Mouse (Mus musculus): Measurements from ENCODE around the gene Prdm16. TPM values are rescaled to one million over a fixed set of nuclear protein-coding genes. Genes with fewer than 3 reads are reported as not detected.

Gene Prdm16
- polyA plus RNA-seq (2016; fragmentation: Nextera tagmentation; extraction: Ambion mirVana), result 21.8 and 23.0 TPM in 2 replicates

- Histone ChIP-seq H3K4me1 (replicated peaks) (peaks cover 54% of the 10 kb centered on the region), H3K9ac (peak within 1 kb of the TSS; percentile 90), H3K4me2 (peak within 1 kb of the TSS; percentile 80), H3K27me3 (replicated peaks) (peaks cover 67% of the 10 kb centered on the region), H3K9me3 (replicated peaks) (no peaks in the 10 kb centered on the region), H3K27ac (ENCODE audit: poor library complexity, severe bottlenecking) (peak within 1 kb of the TSS; percentile 96), H3K36me3 (no peaks in the 10 kb centered on the region), H3K4me3 (peak within 1 kb of the TSS; percentile 75)
- WGBS, result under 1% methylated on average over 47 of the region's 47 CpGs
- peak; percentile 56 for ATAC-seq (ENCODE audit: insufficient number of reproducible peaks, low FRiP score)
These were observed at the start of gene Prdm16 for GRCm38 (mm10) chr4:154636721-154637311. Gene Prdm16 (minus strand): TSS chr4:154636873.

- ATAC-seq (ENCODE audit: insufficient number of reproducible peaks, low FRiP score), result no peak
- no peaks in the 10 kb centered on the region for H3K36me3 ChIP-seq
- peaks cover 23% of the 10 kb centered on the region for H3K27me3 ChIP-seq (replicated peaks)
- H3K4me3 ChIP-seq, result no peak overlapping the region
- 0 out of 2 replicates have a peak, but pooled peaks cover 5% of the 10 kb centered on the region for H3K9me3 ChIP-seq (replicated peaks)
- H3K9ac ChIP-seq, result no peak overlapping the region
- no peak overlapping the region for H3K4me2 ChIP-seq
- WGBS, result 75% methylated on average over 5 of the region's 5 CpGs
- H3K27ac ChIP-seq (ENCODE audit: poor library complexity, severe bottlenecking), result no peak overlapping the region
- no peaks in the 10 kb centered on the region for H3K4me1 ChIP-seq (replicated peaks)
These were observed 46.5 kb upstream of the Prdm16 start for GRCm38 (mm10) chr4:154683068-154683752.

GRCm38 (mm10) chr4:154682311-154682710 lies 45.6 kb upstream of the Prdm16 start:
- Histone ChIP-seq H3K27ac (ENCODE audit: poor library complexity, severe bottlenecking) (no peak overlapping the region), H3K4me3 (no peak overlapping the region), H3K36me3 (no peaks in the 10 kb centered on the region), H3K4me2 (no peak overlapping the region), H3K9me3 (replicated peaks) (0 out of 2 replicates have a peak, but pooled peaks cover 5% of the 10 kb centered on the region), H3K9ac (no peak overlapping the region), H3K27me3 (replicated peaks) (peaks cover 22% of the 10 kb centered on the region), H3K4me1 (replicated peaks) (no peaks in the 10 kb centered on the region)
- WGBS, result 59% methylated on average over 14 of the region's 14 CpGs
- ATAC-seq (ENCODE audit: insufficient number of reproducible peaks, low FRiP score), result no peak

- H3K27me3 ChIP-seq (replicated peaks), result peaks cover 49% of the 10 kb centered on the region
- no peaks in the 10 kb centered on the region for H3K4me1 ChIP-seq (replicated peaks)
- no peak overlapping the region for H3K4me2 ChIP-seq
- ATAC-seq (ENCODE audit: insufficient number of reproducible peaks, low FRiP score), result no peak
- H3K27ac ChIP-seq (ENCODE audit: poor library complexity, severe bottlenecking), result no peak overlapping the region
- H3K36me3 ChIP-seq, result no peaks in the 10 kb centered on the region
- no peak overlapping the region for H3K4me3 ChIP-seq
- H3K9ac ChIP-seq, result no peak overlapping the region
- 0 out of 2 replicates have a peak, but pooled peaks cover 2% of the 10 kb centered on the region for H3K9me3 ChIP-seq (replicated peaks)
- 63% methylated on average over 10 of the region's 10 CpGs for WGBS
These were observed 38.8 kb upstream of the Prdm16 start for GRCm38 (mm10) chr4:154675441-154676000.

GRCm38 (mm10) chr4:154674966-154675365 lies 38.3 kb upstream of the Prdm16 start:
- Histone ChIP-seq H3K4me1 (replicated peaks) (no peaks in the 10 kb centered on the region), H3K27ac (ENCODE audit: poor library complexity, severe bottlenecking) (no peak overlapping the region), H3K9ac (no peak overlapping the region), H3K4me2 (peak overlapping the region; percentile 33; the same call in 1 of the 2 replicates), H3K9me3 (replicated peaks) (no peaks in the 10 kb centered on the region), H3K4me3 (no peak overlapping the region), H3K36me3 (no peaks in the 10 kb centered on the region), H3K27me3 (replicated peaks) (peaks cover 49% of the 10 kb centered on the region)
- WGBS, result 49% methylated on average over 15 of the region's 15 CpGs
- ATAC-seq (ENCODE audit: insufficient number of reproducible peaks, low FRiP score), result no peak

GRCm38 (mm10) chr4:154674541-154674940 lies 37.9 kb upstream of the Prdm16 start:
- Histone ChIP-seq H3K9ac (no peak overlapping the region), H3K27ac (ENCODE audit: poor library complexity, severe bottlenecking) (no peak overlapping the region), H3K9me3 (replicated peaks) (no peaks in the 10 kb centered on the region), H3K4me3 (no peak overlapping the region), H3K27me3 (replicated peaks) (peaks cover 46% of the 10 kb centered on the region), H3K36me3 (no peaks in the 10 kb centered on the region), H3K4me2 (peak overlapping the region; percentile 33; the same call in 1 of the 2 replicates), H3K4me1 (replicated peaks) (no peaks in the 10 kb centered on the region)
- WGBS, result 7% methylated on average over 12 of the region's 12 CpGs
- ATAC-seq (ENCODE audit: insufficient number of reproducible peaks, low FRiP score), result no peak

- Histone ChIP-seq H3K4me2 (no peak overlapping the region), H3K4me1 (replicated peaks) (no peaks in the 10 kb centered on the region), H3K36me3 (no peaks in the 10 kb centered on the region), H3K9me3 (replicated peaks) (no peaks in the 10 kb centered on the region), H3K27me3 (replicated peaks) (peaks cover 48% of the 10 kb centered on the region), H3K9ac (no peak overlapping the region), H3K4me3 (no peak overlapping the region), H3K27ac (ENCODE audit: poor library complexity, severe bottlenecking) (no peak overlapping the region)
- ATAC-seq (ENCODE audit: insufficient number of reproducible peaks, low FRiP score), result no peak
- WGBS, result 85% methylated on average over 4 of the region's 4 CpGs
These were observed 37.3 kb upstream of the Prdm16 start for GRCm38 (mm10) chr4:154673986-154674385.

- ATAC-seq (ENCODE audit: insufficient number of reproducible peaks, low FRiP score), result no peak
- peaks cover 54% of the 10 kb centered on the region for H3K27me3 ChIP-seq (replicated peaks)
- H3K36me3 ChIP-seq, result no peaks in the 10 kb centered on the region
- H3K4me2 ChIP-seq, result no peak overlapping the region
- no peaks in the 10 kb centered on the region for H3K9me3 ChIP-seq (replicated peaks)
- 34% methylated on average over 1 of the region's 1 CpGs for WGBS
- H3K27ac ChIP-seq (ENCODE audit: poor library complexity, severe bottlenecking), result no peak overlapping the region
- 0 out of 2 replicates have a peak, but pooled peaks cover 2% of the 10 kb centered on the region for H3K4me1 ChIP-seq (replicated peaks)
- H3K9ac ChIP-seq, result no peak overlapping the region
- H3K4me3 ChIP-seq, result no peak overlapping the region
These were observed 35.4 kb upstream of the Prdm16 start for GRCm38 (mm10) chr4:154672027-154672426.

GRCm38 (mm10) chr4:154671232-154671912 lies 34.7 kb upstream of the Prdm16 start:
- Histone ChIP-seq H3K27me3 (replicated peaks) (peaks cover 59% of the 10 kb centered on the region), H3K4me3 (no peak overlapping the region), H3K27ac (ENCODE audit: poor library complexity, severe bottlenecking) (no peak overlapping the region), H3K36me3 (no peaks in the 10 kb centered on the region), H3K9me3 (replicated peaks) (no peaks in the 10 kb centered on the region), H3K4me1 (replicated peaks) (0 out of 2 replicates have a peak, but pooled peaks cover 2% of the 10 kb centered on the region), H3K4me2 (no peak overlapping the region), H3K9ac (no peak overlapping the region)
- 69% methylated on average over 8 of the region's 8 CpGs for WGBS
- no peak for ATAC-seq (ENCODE audit: insufficient number of reproducible peaks, low FRiP score)

GRCm38 (mm10) chr4:154667767-154668166 lies 31.1 kb upstream of the Prdm16 start, which contains the start of gene Actrt2:
Gene Actrt2 (minus strand): TSS chr4:154667867.
- H3K9me3 ChIP-seq (replicated peaks), result no peaks in the 10 kb centered on the region
- no peak within 1 kb of the TSS for H3K27ac ChIP-seq (ENCODE audit: poor library complexity, severe bottlenecking)
- H3K9ac ChIP-seq, result no peak within 1 kb of the TSS
- H3K4me3 ChIP-seq, result no peak within 1 kb of the TSS
- H3K4me1 ChIP-seq (replicated peaks), result 0 out of 2 replicates have a peak, but pooled peaks cover 2% of the 10 kb centered on the region
- no peaks in the 10 kb centered on the region for H3K36me3 ChIP-seq
- H3K4me2 ChIP-seq, result no peak within 1 kb of the TSS
- 85% methylated on average over 2 of the region's 2 CpGs for WGBS
- peaks cover 52% of the 10 kb centered on the region for H3K27me3 ChIP-seq (replicated peaks)
- no peak for ATAC-seq (ENCODE audit: insufficient number of reproducible peaks, low FRiP score)

Measured in heart, embryonic 12.5 days (tissue).